Mouse (Mus musculus) megakaryocyte, embryonic 14.5 days (primary cell): ENCODE measurements around the gene Lelp1.

Source experiments
- FLI1 ChIP-seq: IDR thresholded peaks from 2 replicates; pipeline ENCODE4 v1.6.1; 2012; ENCODE audit warnings: low read length, inconsistent platforms, mixed read lengths
- GATA1 ChIP-seq: IDR thresholded peaks from 3 replicates; pipeline ENCODE4 v1.6.1; 2012; ENCODE audit warnings: mixed read lengths, low read length, inconsistent platforms, borderline replicate concordance

DNA sequence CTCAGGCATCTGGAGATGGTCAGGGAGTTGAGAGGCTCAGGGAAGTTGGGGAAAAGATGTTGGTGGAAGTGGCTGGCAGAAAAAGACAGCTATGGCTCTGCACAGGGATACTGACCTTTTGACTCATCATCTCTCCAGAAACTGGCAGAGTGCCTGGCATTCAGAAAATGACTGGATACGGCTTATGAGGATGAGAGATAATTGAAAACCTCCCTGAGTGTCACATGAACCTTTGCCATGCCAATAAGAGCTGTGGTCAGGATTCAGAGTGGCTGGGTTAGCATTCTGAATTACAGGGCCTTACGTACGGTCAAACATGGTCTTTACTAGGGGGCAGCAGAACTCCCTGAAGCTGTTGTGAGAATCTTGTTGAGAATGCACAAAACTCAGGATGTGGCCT, 21.6 kb downstream of the Lelp1 start:
- TF ChIP-seq GATA1 (no peak), FLI1 (no peak)
